18 mouse cellular contexts compared by ENCODE assay signal in the genomic region with DNA sequence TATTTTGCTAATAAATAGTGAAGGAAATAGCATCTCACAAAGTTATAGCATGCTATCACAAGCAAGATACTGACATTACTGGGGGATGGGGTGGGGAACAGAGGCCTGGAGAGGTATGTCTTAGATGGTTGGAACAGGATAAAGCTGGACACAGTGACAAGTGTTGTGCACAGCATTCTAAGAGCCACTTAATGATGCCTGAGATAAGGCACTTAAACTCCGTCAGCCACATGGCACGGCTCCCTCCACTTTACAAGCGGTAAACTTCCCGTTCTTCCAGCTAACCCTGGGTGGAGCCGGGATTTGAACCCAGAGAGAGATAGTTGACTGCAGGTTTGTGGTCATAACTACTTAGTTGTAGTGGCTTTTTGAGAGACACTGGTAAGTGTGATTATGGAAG. TPM values are rescaled to one million over a fixed set of nuclear protein-coding genes. Genes with fewer than 3 reads are reported as not detected.
"Had no signal": no experiment of that assay in that cellular context is flagged by ENCODE, and none has a peak within 500 bp of the region (broad histone marks: within the 10 kb centered on the region; RNA-seq: fewer than 3 reads in every experiment).

No protein-coding gene starts in this region.

- H3K4me2 ChIP-seq: liver, embryonic 12.5 days; lung, embryonic 14.5 days; midbrain, embryonic 11.5 days; midbrain, embryonic 13.5 days; midbrain, embryonic 15.5 days; neural tube, embryonic 12.5 days; stomach, embryonic 15.5 days had no signal

- H3K27ac ChIP-seq: liver, embryonic 12.5 days; liver, embryonic 14.5 days; macrophage; midbrain, embryonic 13.5 days; midbrain, embryonic 15.5 days; neural tube, embryonic 12.5 days; stomach, embryonic 15.5 days; stomach, postnatal 0 days had no signal

- DNase-seq: right cerebral cortex, postnatal 14 days; thymus, adult 2 months; thymus, postnatal 25 days; thymus, postnatal 4 days had no signal

- H3K36me3 ChIP-seq: midbrain, embryonic 15.5 days had no signal

- H3K4me3 ChIP-seq: liver, embryonic 12.5 days; megakaryocyte, embryonic 14.5 days; midbrain, embryonic 13.5 days; midbrain, embryonic 15.5 days; neural tube, embryonic 12.5 days; stomach, embryonic 15.5 days had no signal

- H3K9me3 ChIP-seq: liver, embryonic 12.5 days; megakaryocyte, embryonic 14.5 days; midbrain, embryonic 13.5 days; midbrain, embryonic 15.5 days; neural tube, embryonic 12.5 days; stomach, embryonic 15.5 days had no signal

- H3K27me3 ChIP-seq: liver, embryonic 12.5 days; megakaryocyte, embryonic 14.5 days; midbrain, embryonic 13.5 days; midbrain, embryonic 15.5 days; neural tube, embryonic 12.5 days; stomach, embryonic 15.5 days had no signal

- ATAC-seq: liver, embryonic 12.5 days; midbrain, embryonic 13.5 days; midbrain, embryonic 15.5 days had no signal

- H3K4me1 ChIP-seq: stomach, embryonic 15.5 days had no signal

- H3K9ac ChIP-seq: liver, embryonic 12.5 days; liver, embryonic 14.5 days; lung, embryonic 14.5 days; midbrain, embryonic 13.5 days; midbrain, embryonic 15.5 days; neural tube, embryonic 12.5 days; stomach, embryonic 15.5 days had no signal

RNA-seq across cellular contexts. Expression of a gene that starts 38.0 kb away (rescaled TPM):
- total RNA-seq: megakaryocyte progenitor cell, adult 5-6 weeks; monocyte, adult 5-6 weeks had no signal
- polyA plus RNA-seq: lung, embryonic 14.5 days; macrophage; midbrain, embryonic 11.5 days; midbrain, embryonic 13.5 days; spleen, adult 2 months had no signal
